Mouse (Mus musculus) urinary bladder, postnatal 10 days (tissue): ENCODE measurements around the gene Ttc17.
"Not testable (repeated sequence)": the region's sequence is repeated elsewhere in the genome, so short reads cannot be mapped to it uniquely, and the experiment has no call there.

Experiments used
- DNase-seq: peaks from one replicate; pipeline ENCODE4 v3.0.0; 2022; ENCODE audit warnings: low spot score

Gene Ttc17

DNA sequence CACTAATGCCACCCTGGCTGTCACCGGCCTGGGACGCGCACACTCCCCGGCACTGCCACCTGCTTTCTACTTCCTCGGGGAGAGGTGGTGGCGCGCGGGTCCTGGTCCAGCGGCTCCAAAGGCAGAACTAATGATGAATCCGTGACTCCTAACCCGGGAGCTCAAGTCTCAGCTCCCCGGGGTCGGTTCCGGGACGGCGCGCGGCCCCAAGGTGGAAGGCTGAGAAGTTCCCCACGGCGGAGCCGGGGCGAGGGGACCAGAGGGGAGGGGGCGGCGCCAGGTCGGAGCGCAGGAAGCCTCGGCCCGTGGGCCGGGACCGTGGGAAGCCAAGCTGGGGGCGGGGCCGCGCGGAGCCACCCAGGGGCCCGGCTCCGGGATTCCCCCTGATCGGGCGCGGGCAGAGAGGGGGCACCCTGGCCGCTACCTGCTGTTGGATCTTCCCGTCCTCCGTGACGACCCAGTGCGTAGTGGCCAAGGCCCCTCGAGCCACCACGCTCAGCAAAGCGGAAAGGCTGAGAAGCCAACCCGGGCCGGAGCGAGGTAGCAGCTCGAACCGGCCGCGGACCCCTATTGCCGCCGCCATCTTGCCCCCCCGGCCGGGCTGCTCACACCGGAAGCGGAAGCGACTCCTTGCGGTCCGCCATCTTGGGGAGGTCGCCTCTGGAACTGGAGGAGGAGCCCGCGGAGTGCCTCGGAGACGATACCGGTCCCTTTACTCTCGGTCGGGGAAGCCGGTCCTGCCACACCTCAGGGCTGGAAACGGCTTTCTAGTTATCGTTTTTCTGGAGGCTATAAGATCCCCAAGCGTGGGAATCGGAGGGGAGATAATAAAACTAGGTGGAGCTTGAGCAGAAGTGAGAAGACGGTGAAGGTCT is at the start of gene Ttc17:
TSS of gene Ttc17 (minus strand) at position 607 of the 875 bp plus-strand sequence.
- DNase-seq: peak; percentile 60

DNA sequence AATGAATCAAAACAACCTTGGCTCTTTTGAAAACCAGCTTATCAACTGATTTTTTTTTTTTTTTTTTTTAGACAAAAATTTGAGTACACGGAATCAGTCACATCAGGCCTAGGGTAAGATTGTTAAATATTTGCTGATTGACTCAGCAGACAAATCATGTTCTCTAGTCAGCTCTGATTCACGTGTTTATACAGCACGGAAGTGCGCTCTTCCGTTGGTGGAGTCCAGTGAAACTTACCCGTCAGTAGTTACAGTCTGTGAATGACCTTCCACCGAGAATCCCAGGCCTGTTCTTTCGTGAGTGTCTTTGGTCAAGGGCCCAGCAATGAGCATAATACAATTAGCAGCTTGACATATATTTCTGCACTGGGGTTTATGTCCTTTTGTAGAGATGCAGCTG is 43.2 kb upstream of the Ttc17 start:
- no peak for DNase-seq

DNA sequence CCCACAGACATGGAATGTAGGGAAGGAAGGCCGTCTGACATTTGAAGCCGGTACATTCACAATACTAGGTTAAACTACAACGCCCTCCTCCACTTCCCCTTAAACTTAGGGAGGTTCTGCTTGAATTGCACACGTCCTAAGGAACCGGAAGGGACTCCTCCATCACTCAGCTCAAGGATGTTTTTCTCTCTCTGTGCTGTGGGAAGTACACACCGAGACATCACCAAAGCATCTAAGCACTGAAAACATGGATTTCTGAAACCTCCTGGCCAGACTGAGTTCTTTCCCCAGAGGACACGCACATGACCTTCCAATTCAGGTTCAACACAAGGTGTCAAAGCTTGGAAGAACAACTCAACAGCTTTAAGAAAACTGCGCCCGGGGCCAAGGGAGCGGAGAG is 30.5 kb upstream of the Ttc17 start:
- DNase-seq: no peak

DNA sequence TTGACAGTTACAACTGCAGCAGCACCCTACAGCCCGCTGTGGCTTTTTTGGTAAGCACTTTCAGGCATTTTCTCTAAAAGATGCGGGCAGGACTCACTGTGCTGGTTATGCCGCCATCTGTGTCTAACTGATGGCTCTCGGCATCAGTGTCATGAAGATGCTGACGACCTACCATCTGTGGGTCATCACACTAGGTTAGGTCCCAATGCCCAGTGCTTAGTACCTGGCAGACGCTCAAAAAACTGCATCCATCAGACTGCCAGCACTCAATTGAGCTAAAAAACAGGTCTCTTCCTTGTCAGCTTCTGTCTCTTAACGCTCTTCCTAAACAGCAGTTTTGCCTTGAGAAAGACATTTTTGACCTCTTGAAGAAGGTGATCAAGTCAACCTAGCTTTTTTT is 29.0 kb upstream of the Ttc17 start:
- DNase-seq: no peak

DNA sequence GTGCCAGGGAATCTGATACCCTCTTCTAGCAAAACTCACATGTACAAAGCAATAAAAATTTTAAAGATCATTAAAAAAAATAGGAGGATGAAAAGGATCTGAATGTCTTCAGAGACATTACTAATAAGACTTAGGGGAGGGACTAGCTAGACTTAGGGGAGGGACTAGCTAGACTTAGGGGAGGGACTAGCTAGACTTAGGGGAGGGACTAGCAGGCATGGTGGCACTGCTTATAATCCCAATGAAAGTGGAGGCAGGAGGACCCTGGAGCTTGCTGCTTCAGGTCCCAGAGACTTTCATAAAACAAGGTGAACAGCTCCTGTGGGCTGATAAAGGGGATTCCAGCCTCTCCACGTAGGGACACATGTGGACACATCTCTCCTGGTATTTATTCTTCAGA is 28.3 kb upstream of the Ttc17 start:
- no peak for DNase-seq

DNA sequence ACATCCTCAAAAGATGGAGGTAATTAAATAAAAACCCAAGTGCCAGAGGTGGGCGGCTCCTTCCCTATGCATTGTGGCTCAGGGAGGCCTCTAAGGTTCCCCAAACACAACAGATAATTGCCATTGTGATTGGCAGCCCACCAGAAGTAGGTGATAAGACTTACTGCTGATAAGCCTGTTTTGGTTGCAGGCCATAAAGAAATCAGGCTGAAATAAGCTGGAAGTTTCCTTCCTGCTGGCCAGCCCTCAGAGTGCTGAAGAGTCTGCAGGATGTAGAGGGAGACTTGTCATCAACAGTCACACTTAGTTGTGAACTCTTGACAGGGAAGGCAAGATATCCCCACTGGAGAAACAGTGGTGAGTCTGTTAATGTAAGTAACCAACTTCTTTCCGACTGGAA is 25.7 kb upstream of the Ttc17 start:
- DNase-seq: no peak

DNA sequence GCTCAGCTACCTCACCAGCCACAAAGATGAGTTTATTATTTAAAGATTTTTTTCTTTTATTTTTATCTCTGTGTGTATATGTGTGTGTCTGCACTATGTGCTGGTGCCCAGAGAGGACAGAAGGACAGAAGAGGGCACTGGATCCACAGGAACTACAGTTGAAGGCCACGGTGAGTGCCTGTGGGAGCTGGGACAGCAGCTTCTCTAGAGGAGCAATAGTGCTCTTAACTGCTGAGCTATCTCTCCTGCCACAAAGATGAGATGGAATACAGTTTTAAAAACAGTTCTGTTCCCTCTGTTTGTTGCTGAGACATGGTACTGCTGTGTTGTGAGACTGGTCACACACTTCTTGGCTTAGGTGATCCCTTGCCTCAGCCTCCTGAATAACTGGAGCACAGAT is 22.0 kb upstream of the Ttc17 start:
- no peak for DNase-seq

DNA sequence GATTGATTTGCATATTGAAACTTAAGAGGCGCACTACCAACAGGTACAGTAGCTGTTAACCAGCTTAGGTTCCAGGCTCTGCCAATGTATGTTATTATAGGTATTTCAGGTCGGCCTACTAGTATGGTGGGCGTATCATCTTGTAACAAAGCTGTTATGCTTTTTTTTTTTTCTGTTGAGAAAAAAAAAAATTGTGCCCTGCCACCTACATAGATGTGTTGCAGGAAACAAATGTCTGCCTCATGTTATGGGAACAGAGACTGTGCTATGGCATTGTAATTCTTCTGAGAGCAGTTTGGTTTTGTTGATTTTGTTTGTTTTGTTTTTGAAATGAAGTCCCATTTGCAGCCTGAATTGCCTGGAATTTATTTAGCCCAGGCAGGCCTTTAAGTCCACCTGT is 952 bp upstream of the Ttc17 start:
- no peak for DNase-seq

DNA sequence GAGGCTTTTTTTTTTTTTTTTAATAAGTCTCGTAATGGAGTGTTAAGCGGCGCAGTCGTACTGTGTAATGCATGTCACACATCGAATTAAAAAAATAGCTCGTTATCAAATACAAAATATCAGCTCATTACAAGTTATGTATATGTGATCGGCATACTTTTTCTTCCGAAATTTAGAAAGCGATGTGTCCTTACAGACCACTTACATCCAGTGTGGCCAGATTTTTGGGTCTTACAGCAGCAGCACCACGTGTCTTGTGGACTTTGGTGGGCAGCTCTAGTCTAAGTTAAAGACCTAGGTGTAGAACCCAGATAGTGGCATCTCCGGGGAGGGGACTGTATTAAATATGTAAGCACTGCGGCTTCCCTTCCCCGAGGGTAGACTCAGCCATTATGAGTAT is 532 bp upstream of the Ttc17 start:
- no peak for DNase-seq

DNA sequence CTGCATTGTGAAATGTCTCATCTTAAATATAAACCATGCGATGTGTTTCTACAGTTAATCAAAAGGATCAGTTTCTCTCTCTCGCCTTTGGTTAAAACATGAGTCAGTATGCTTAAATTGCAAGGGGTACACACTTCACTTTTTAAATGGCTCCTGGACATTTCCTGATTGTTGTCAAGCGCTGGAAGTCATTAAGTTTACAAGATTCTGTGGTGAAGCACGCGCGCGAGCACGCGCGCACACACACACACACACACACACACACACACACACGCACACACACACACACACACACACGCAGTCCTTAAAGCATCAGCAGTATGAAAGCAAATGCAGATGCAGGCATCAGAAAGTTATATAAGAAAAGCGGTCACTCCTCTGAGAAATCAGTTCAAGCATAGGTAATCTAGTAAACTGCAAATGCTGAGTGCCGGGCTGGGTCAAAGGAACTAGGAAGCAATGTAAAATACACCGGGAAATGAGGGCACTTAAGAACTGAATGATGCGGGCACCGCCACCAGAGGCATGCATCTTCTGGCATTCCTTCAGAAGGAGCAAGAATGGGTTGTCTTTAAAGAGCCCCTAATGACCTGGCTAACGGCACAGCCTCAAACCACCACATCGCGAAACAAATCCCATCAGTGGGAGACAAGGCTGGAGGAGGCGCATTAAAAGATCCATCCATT is 949 bp downstream of the Ttc17 start:
- no peak for DNase-seq

DNA sequence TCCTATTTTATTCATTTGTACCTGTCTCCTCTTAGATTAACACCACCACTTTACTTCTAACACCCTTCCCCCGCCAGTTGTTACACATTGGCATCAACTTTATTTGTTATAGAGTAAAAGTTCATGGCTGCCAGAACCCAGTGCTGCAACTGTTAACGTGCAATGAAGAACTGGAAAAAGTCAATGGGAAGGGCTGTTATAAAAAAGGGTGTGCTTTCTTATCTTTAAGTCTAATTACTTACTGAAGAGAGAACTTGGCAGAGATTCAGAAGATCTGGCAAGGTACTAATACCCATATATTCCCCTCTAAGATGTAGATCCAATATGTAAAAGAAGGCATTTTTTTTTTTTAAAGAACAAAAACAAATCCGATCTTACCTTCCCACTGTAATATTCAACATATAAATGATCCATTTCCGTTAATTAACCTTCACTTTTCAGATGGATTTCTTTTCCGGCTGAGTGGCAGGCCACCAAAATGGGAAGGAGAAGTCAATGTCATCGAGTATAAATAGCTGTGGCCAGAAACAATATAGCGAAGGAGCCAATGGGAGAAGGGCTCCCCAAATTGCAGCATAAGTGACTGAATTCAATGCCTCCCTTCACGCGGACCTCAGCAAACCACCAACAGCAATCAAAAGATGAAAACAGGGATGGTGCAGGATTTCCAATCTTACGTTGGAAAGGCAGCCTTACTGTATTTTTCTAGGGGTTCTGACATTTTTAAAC is 1.8 kb downstream of the Ttc17 start:
- DNase-seq: no peak

DNA sequence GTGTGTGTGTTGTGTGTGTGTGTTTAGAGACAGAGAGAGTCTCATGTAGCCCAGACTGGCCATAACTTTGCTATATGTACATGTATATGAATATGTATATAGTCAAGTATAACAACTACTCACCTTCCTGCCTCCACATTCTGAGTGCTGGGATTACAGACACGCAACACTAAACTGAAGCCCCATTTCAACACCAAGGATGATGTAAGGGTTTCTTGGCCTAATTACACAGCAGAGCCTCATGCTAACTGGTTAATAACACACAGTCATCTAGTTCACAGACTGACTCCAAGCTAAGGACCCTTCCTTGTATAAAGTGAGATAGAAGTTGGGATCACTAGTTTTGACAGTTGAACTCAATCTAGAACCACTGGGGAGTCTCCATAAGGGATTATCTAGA is 3.9 kb downstream of the Ttc17 start:
- DNase-seq: no peak

DNA sequence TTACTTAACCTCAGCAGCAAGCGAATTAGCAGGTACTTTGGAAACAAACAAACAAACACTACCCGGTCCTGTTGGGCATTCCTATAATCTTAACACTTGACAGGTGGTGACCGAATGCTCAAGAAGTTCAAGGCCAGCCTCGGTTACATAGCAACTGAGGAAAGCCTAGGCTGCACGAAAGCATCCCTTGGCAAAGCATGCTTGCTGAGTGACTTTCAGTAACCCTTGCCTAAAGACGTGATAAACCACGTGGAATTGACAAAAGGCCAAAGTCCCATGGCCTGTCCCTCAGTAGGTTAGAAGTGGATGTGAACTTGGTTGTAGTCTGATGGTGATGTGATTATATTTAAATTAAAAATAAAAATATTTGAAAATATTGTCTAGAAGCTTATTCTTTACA is 4.4 kb downstream of the Ttc17 start:
- no peak for DNase-seq

DNA sequence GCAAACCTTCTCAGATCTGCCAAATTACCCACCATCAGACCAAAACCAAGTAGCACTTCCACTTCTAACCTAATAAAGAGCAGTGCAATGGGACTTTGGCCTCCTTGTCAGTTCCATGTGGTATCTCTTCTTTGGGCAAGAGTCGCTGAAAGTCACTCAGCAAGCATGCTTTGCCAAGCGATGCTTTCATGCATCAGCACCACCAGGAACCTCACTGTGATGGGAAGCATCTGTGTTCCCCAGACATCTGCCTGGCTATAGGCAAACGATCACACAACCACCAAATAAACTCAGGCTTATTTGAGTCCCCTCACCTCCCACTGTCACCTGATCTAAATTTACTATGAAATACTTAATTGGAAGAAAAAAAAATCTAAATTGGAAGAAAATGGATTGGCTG is 5.5 kb downstream of the Ttc17 start:
- no peak for DNase-seq

DNA sequence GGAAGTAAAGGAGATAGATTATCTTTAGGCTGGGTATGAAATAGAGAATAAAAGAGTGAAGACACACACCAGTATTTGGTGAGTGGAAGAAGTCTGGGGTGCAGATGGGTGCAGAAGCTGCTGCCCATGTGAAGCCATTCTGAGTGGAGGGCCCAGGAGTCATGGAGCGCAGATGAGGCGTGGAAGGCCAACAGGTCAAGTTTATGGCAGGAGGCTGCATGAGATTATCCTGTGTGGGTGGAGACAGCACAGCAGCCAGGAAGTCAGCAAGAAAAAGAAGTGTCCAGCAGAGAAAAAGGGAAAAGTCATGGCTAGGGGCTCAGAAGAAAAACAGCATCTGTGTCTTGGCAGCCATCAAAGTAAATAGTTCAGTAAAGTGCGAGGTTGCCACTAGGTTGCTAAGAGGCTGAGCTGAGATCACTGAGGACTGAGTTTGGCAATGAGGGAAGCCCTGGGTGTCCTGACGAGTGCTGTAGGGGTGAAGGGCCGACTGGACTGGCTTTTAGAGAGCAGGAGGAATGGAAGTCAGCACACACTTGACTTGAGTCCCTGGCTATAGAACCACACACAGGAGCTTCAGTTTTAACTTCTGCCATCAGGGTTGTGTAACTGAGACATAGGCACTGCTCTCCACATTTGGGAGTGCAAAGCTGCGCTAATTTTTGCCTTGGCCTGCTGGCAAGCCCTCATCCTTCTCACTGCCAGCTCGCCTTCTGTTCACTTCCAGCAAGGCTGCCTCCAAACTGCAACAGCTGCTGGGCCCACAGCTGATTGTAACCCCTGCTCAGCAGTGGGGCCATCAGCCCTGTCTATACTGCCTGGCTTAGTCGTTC is 8.1 kb downstream of the Ttc17 start:
- DNase-seq: no peak

DNA sequence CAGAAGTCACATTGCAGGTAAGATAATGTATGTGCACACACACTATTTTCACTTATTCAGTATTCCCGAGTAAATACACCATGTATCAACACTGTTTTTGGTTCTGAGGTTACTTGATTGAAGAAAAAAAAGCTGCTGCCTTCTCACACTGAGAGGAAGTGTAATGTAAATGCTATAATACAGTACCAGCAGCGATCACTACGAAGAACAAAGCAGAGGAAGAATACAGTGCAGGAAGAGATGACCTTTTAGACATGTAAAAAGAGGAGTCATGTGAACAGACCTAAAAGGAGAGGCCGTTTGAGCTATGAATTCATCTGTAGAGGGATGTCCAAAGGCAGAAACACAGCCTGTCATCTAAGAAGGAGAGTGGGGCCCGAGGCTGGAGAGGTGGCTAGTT is 9.0 kb downstream of the Ttc17 start:
- DNase-seq: no peak

DNA sequence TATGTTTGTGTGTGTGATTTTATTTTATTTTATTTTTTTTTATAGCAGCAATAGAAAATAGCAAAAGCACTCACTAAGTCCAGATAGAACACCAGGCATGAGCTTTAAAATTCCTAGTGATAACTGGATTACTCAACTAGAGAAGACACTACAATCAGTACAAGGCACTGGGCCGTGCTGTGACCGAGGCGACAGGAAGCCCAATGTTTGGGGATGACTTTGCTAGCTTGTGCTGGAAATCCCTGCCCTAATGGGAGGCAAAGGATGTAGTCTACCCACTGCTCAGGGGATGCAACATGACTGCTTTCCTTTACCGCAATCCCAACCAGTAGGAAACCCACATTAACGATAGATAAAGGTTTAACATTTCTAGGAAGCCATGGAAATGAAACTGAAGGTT is 10.2 kb downstream of the Ttc17 start:
- no peak for DNase-seq

DNA sequence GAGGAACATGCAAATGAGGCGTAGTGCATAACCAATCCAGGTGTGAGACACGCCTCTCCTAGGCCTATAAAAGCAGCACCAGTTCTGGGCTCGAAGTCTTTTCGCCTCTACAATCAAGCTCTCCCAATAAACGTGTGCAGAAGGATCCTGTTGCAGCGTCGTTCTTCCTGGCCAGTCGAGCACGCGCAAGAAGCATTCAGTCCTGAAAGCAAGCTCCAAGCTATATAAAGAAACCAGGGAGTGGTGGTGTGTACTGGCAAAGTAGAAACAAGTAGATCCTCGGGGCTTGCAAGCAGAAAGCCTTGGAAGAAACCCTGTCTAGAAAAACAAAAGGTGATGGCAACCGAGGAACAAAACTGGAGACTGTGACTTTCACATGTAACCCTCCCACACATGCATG is 15.4 kb downstream of the Ttc17 start:
- not testable (repeated sequence) for DNase-seq

DNA sequence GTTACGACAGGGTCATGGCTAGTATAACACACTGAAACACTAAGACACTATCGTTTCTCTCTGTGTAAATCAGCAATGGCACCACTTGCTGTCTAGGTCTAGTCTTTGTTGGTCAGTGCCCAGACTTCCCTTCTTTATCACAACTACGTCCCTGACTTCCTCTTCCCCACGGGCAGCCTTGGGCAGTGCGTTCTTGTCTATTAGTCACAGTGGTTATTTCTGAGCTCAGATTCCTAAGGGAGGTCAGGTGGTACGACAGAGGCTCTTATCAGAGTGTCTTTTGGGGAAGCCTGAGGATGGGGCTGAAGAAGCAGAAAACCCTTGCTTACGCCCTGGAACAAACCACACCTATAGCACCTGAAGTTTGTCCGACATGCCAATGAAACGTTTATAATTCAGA is 17.5 kb downstream of the Ttc17 start:
- no peak for DNase-seq

DNA sequence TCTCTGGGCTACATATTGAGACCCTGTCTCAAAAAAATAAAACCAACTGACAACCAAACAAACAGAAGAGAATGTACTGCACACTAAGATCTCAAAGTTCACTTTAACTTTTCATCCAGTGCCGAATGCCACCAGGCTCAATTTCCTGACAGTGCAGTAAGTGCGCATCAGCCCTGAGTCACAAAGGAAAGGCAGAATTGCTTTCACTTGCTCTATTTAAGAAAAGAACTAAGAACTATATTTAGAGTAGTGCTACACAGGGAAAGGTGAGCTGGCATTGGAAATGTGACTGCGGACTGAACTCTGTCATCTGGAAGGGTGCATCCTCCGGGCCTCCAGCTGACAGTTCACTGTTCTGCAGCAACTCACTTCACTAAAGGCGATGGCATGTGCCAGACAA is 18.6 kb downstream of the Ttc17 start:
- DNase-seq: no peak

DNA sequence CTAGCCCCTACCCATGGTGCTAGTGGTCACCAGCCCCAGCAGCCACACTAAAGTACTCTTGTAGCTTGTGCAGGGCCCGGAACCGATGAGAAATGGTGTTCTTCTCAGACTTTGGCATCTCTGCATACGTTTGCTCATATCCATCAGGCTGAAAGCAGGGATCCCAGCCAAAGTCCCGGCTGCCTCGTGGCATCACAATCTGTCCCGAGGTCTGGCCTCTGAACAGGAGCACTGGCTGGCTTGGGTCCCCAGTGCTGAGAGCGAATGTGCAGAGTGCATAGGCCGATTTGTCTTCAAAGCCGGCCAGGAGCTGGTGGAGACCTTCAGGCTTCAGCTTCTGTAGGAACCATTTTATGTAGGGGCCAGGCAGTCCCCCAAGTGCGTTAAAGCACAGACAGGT is 22.0 kb downstream of the Ttc17 start:
- not testable (repeated sequence) for DNase-seq

DNA sequence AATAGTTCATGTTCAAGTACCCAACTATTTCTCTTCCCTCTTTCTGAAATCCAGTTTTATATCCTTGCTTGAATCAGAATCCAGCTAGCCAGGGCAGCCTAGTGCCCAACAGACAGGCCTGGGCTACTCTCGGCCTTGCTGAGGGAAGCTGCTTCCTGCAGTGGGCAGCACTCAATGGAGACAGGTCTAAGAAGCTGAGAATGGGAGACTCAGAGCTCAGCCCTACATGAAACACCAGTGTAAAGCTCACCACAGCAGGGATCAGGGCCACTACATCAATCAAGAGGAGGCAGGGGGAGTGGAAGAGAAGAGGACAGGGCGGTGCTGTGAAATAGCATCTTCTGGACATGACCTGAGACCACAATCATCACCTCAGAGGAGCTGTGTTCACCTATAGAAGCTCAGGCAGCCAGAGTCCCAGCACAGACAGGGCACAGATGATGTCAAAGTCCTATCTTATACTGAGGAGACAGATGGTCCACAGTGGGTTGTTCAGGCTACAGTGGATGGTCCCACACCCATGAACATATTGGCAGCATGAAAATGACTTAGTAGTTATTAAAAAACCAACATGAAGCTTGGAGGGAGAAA is 25.3 kb downstream of the Ttc17 start:
- DNase-seq: no peak
